In the genomic region with DNA sequence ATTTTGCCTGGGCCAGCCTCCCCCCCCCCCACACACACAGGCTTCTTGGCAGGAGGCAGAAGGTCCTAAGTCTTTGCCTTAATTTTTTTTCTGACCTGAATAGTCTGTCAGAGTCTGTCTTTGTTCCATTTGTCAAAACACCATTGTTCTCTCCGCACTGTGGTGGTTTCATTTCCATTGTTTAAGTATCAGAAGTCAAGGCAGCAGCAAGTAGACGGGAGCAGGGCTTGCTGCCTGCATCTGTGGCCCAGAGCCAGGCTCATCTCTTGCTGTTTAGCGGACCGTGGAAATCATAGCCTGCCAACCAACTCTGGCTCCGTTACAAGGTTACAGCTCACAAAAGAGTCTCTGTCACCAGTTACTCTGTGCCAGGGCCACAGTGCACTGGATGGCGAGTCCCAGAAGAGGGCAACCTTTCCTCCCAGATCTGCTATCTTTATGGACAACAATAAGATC, we compare ENCODE assay signal across 9 mouse cellular contexts. TPM values are rescaled to one million over a fixed set of nuclear protein-coding genes. Genes with fewer than 3 reads are reported as not detected.
A peak's percentile ranks its signal among the peaks of the same experiment; 100 is the strongest.
DNase-seq lines count a peak whose midpoint lies in the region; ATAC-seq and TF ChIP-seq lines count a peak whose summit lies in the region.
"Had no signal": no experiment of that assay in that cellular context is flagged by ENCODE, and none has a peak within 500 bp of the region (broad histone marks: within the 10 kb centered on the region; RNA-seq: fewer than 3 reads in every experiment).

No protein-coding gene starts in this region.

- no peak overlapping the region for H3K4me3 ChIP-seq in heart, postnatal 0 days (ENCODE audit: low read depth, low read length)
- H3K4me3 ChIP-seq in lung, postnatal 0 days (ENCODE audit: low read depth, low read length): no peak overlapping the region
- H3K4me3 ChIP-seq: limb, embryonic 15.5 days had no signal

- TF ChIP-seq EP300 in heart, postnatal 0 days (IDR thresholded peaks at IDR 0.05; ENCODE audit: low read depth): no peak
- TF ChIP-seq EP300 in lung, postnatal 0 days (IDR thresholded peaks at IDR 0.05): no peak

- no peak overlapping the region for H3K9ac ChIP-seq in heart, postnatal 0 days (replicated peaks; ENCODE audit: low read depth, low read length)
- no peak overlapping the region for H3K9ac ChIP-seq in lung, postnatal 0 days (replicated peaks; ENCODE audit: low read depth)
- H3K9ac ChIP-seq: limb, embryonic 15.5 days had no signal

- WGBS in heart, postnatal 0 days: 7% methylated on average over 6 of the region's 6 CpGs
- WGBS in lung, postnatal 0 days: 17% methylated on average over 6 of the region's 6 CpGs

- ATAC-seq in heart, postnatal 0 days (ENCODE audit: insufficient read depth, low read depth): peak; percentile 89
- ATAC-seq in lung, postnatal 0 days: peak; percentile 94

- DNase-seq in 416B (ENCODE audit: low read depth): peak; percentile 4
- peak; percentile 87 to 95 for DNase-seq in adrenal gland, adult (ENCODE audit: inconsistent age in 2 of 2, low spot score in 1 of 2)
- DNase-seq in embryo, embryonic 11 days: peak; percentile 63
- DNase-seq in heart, postnatal 0 days (ENCODE audit: low spot score): peak; percentile 82
- DNase-seq in kidney, postnatal 10 days: peak; percentile 80
- DNase-seq in lung, postnatal 0 days (ENCODE audit: low spot score): peak; percentile 78
- peak; percentile 61 for DNase-seq in right cerebral cortex, postnatal 14 days
- no peak for DNase-seq in yolk sac, embryonic 10.5 days (ENCODE audit: low spot score)

- H3K4me1 ChIP-seq in heart, postnatal 0 days (ENCODE audit: control insufficient read depth, insufficient read depth): no peaks in the 10 kb centered on the region
- H3K4me1 ChIP-seq in lung, postnatal 0 days (ENCODE audit: insufficient read depth, low read depth, low read length): no peaks in the 10 kb centered on the region
- H3K4me1 ChIP-seq: limb, embryonic 15.5 days had no signal

- peak; percentile 45 for TF ChIP-seq CTCF in heart, postnatal 0 days (IDR thresholded peaks at IDR 0.05; ENCODE audit: low read depth)
- TF ChIP-seq CTCF in lung, postnatal 0 days (IDR thresholded peaks at IDR 0.05): peak; percentile 61

- H3K36me3 ChIP-seq in heart, postnatal 0 days (replicated peaks; ENCODE audit: control insufficient read depth, insufficient read depth, low read length): no peaks in the 10 kb centered on the region
- no peaks in the 10 kb centered on the region for H3K36me3 ChIP-seq in lung, postnatal 0 days (ENCODE audit: insufficient read depth, low read length)
- H3K36me3 ChIP-seq: limb, embryonic 15.5 days had no signal

- H3K9me3 ChIP-seq in heart, postnatal 0 days (replicated peaks; ENCODE audit: control insufficient read depth, low read length): no peaks in the 10 kb centered on the region
- H3K9me3 ChIP-seq in lung, postnatal 0 days (ENCODE audit: low read length): no peaks in the 10 kb centered on the region
- H3K9me3 ChIP-seq: limb, embryonic 15.5 days had no signal

- H3K27ac ChIP-seq in heart, postnatal 0 days (ENCODE audit: low read depth): 0 out of 2 replicates have a peak overlapping the region, but pooled peaks have one; percentile 48
- no peak overlapping the region for H3K27ac ChIP-seq in lung, postnatal 0 days (ENCODE audit: low read length)
- H3K27ac ChIP-seq: limb, embryonic 15.5 days had no signal

- H3K27me3 ChIP-seq in heart, postnatal 0 days (ENCODE audit: control insufficient read depth, insufficient read depth, low read length): no peaks in the 10 kb centered on the region
- 0 out of 2 replicates have a peak, but pooled peaks cover 6% of the 10 kb centered on the region for H3K27me3 ChIP-seq in lung, postnatal 0 days (replicated peaks; ENCODE audit: insufficient read depth, low read length)

- no peak overlapping the region for H3K4me2 ChIP-seq in heart, postnatal 0 days (ENCODE audit: low read depth, low read length)
- H3K4me2 ChIP-seq in lung, postnatal 0 days (replicated peaks; ENCODE audit: low read depth, low read length): no peak overlapping the region
- H3K4me2 ChIP-seq: limb, embryonic 15.5 days had no signal

RNA-seq across cellular contexts. Expression of gene Gm11060, which starts 16.9 kb away (rescaled TPM):
- not detected in 2 replicates for total RNA-seq in heart, postnatal 0 days (2014; rRNA removed; ENCODE audit: low replicate concordance)
- not detected in 2 replicates for polyA plus RNA-seq in heart, postnatal 0 days (2015; fragmentation: Nextera tagmentation; extraction: Ambion mirVana)
- not detected in 2 replicates for polyA plus RNA-seq in lung, postnatal 0 days (2015; fragmentation: Nextera tagmentation; extraction: Ambion mirVana)
- polyA plus RNA-seq: limb, embryonic 15.5 days had no signal

RNA-seq across cellular contexts. Expression of gene Wt1, which starts 17.6 kb away (rescaled TPM):
- total RNA-seq in heart, postnatal 0 days (2014; rRNA removed; ENCODE audit: low replicate concordance): 7.3 and 24.8 TPM in 2 replicates
- polyA plus RNA-seq in heart, postnatal 0 days (2015; fragmentation: Nextera tagmentation; extraction: Ambion mirVana): 6.4 and 7.2 TPM in 2 replicates
- polyA plus RNA-seq in lung, postnatal 0 days (2015; fragmentation: Nextera tagmentation; extraction: Ambion mirVana): 2.1 and 2.7 TPM in 2 replicates
